Mouse (Mus musculus): ENCODE measurements around the gene Gm21149.
"Not testable (repeated sequence)": the region's sequence is repeated elsewhere in the genome, so short reads cannot be mapped to it uniquely, and the experiment has no call there.

DNA sequence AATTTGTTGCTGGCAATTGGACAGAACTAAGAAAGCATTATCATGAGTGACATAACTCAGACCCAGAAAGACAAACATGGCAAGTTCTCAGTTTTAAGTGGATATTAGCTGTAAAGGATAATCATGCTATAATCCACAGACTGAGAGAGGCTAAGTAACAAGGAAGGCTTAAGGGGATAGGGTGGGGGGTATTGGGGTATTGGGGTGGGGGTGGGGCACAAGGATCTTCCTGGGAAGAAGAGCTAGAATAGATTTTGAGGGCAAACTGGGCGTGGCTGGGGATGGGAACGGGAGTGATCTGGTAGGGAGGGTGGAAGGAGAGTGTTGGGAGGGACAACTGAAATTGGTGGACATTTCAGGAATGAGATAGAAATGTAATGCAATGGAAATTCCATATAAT lies 45.7 kb upstream of the Gm21149 start:
- TF ChIP-seq CTCF (conservative IDR thresholded peaks at IDR 0.05; ENCODE audit: low read length); POU5F1 (IDR thresholded peaks at IDR 0.05; ENCODE audit: borderline replicate concordance, low read length); NANOG (IDR thresholded peaks at IDR 0.05; ENCODE audit: borderline replicate concordance, low read length): not testable (repeated sequence)

Measured in E14TG2a.4 (cell line).